Mouse (Mus musculus) urinary bladder, adult 2 months (tissue): ENCODE measurements around the gene Rtcb. TPM values are rescaled to one million over a fixed set of nuclear protein-coding genes. Genes with fewer than 3 reads are reported as not detected.

Source experiments
- DNase-seq: peaks from one replicate; pipeline ENCODE4 v3.0.0; 2022; ENCODE audit warnings: low spot score
- polyA plus RNA-seq: library from polyadenylated mRNA; depleted of rRNA; stranded (reverse); fragments of >200 nt; gene quantifications from 2 replicates; pipeline ENCODE4 v1.2.3, GENCODE M21; 2012; rRNA removed

Gene Rtcb
- polyA plus RNA-seq, 1 experiment: 102 TPM

DNA sequence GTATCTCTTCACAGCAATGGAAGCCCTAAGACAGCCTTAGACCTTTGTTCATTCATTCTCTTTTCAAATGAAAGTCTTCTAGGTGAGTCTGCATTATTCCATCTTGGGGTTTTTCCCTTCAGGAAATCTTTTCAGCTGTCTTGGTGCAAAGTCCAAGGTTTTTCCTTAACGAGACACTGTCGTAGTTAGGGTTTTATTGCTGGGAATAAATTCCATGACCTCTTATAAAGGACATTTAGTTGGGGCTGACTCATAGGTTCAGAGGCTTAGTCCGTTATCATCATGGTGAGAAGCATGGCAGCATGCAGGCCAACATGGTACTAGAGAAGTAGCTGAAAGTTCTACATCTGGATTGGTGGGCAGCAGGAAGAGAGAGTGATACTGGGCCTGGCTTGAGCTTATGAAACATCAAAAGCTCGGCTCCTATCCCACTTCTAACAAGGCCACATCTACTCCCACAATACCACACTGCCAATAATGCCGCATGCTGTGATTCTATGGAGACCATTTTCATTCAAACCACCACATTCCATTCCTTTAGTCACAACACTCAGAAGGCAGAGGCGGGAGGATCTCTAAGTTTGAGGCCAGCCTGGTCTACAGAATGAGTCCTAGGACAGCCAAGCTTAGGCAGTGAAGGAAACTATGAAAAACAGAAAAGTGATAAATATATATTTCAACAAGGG, 21.2 kb downstream of the Rtcb start:
- DNase-seq: no peak

DNA sequence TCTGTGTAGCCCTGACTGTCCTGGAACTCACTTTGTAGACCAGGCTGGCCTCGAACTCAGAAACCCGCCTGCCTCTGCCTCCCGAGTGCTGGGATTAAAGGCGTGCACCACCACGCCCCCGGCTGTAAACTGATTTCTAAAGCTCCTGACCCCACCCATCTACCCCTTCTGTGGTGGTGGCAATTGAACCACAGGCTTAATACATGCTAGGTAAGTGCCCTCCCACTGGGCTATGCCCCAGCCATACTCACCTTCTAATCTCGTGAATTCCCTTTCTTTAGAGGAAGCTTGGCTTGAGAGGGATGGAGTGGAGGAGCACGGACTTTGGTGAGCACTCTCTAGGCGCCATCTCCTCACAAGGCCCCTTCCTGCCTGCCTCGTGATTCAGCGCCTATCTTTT, 27.7 kb downstream of the Rtcb start:
- no peak for DNase-seq

DNA sequence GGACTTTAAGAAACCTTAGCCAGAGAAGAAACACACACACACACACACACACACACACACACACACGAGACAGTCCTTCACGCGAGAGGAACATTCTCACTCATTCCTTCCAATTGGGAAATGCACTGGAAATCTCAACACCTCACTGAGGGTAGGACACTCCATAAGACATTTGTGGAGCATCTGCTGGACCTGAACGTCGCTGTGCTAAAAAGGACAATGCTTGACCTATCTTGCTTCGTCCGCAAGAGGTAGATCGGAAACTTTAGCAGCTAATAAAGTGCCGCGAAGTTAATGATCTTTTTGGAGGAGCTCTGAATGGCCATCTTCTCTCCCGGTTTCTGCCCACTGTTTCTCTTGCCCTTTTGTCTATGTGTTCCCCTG, 28.4 kb downstream of the Rtcb start:
- no peak for DNase-seq

DNA sequence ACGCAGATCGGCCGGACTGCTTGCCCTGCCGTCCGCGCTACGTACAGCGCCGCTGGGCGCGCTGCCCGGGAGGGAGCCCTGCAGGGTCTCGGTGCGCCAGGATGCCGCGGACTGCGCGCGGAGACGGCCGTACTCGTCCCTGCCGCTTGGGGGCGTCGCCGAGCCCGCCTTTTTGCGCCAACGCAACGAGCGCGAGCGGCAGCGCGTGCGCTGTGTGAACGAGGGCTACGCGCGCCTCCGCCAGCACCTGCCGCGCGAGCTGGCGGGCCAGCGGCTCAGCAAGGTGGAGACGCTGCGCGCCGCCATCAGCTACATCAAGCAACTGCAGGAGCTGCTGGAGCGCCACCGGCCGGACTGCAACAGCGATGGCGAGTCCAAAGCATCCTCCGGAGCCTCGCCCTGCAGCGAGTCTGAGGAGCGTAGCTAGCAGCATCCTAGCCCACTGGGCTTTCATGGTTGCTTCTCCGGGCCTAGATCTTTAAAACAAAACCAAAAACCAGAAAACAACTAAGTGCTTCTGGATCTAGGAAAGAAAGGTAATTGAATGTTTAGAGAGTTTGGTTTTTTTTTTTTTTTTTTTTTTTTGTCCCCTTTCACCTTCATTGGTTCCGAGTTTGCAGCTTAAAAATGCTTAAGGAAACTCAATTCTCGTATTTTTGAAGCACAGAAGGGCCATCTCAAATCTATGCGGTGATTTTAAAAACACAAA, 29.0 kb downstream of the Rtcb start:
- peak; percentile 45 for DNase-seq

DNA sequence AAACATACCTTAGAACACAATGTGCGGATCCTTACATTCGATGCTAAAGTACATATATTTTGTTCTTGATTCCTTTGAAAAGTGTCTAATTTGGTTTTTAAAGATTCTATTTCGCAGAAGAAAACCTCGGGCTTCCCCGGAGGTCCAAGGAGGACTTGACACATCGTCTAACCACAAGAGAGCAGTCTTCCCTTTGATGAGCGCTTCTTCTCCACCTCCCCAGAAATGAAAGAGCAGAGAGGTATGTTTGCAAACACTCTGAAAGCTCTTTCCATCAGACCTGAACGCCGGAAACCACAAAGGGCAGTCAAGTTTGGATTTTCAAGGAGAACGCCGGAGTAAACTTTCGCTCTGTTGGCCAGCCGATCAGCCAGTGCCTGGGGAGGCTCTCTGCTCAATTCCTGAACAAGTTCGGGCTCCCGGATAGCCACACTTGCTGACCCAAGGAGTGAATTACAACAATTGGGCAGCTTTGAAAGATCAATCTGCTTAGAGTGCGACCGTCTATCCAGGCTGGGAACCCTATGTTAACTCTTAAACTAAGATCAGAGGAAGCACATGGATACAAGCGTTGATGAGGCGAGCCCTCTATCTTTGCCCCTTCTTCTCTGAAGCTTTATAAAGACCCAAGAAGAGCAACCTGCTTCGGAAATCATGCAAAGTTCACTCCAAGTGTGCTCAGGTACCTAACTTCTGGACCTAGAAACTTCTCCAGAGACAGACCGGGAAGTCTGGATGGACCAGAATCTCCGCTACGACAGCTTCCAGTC, 29.8 kb downstream of the Rtcb start, which contains the start of gene Ascl4:
Gene Ascl4 (plus strand): TSS at position 6 of the 770 bp plus-strand sequence.
- no peak for DNase-seq

DNA sequence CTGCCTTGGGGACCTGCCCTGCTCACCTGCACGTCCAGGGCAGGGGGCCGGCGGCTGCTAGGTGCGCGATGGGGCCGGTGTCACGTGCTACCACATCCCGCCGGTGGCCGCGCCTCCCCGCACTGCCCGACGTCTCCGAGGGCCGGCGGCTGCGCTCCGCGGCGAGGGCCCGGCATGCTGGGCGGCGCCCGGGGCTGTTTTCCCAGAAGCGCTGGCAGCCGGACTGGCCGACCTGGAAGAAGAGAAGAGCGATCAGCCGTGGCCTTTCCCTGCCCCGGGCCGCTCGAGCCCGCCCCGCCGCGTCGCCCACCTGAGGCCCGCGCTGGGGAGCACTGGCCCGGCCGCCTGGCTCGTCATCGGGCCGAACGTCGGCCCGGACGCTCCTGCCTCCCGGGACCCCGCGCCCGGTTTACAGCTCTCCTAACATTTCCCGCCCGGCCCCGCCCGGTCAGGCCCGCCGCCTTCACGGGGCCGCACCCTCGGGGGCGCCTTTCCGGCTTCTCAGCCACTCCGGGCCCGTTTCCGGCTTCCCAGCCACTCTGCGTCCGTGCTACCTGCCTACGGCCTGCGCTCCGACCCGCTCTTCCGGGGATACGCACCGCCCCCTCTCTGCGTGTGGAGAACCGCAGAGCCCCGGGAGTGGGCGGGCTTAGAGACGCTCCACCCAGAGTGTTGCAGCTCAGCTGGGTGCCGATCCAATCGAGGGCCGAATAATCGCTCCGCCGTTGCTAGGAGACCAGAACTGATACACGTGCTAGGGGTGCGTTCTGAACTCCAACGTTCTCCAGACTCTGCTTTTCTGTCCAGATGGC, 40.9 kb downstream of the Rtcb start, which contains the start of gene Prdm4:
Gene Prdm4 (minus strand): TSS at position 645 of the 812 bp plus-strand sequence.
- peak; percentile 91 for DNase-seq

Other genes with a start within 250 kb of the Rtcb start
- 20.2 and 22.1 TPM in 2 replicates for gene Pwp1, start 128.3 kb downstream of the Rtcb start, polyA plus RNA-seq
- gene Prdm4, start 40.7 kb downstream of the Rtcb start, polyA plus RNA-seq: 19.4 and 21.4 TPM in 2 replicates
- 0.04 TPM in 1 of 2 replicates, not detected in the other for gene Ascl4, start 30.1 kb downstream of the Rtcb start, polyA plus RNA-seq
- gene Bpifc, start 54.1 kb upstream of the Rtcb start, polyA plus RNA-seq: 0.06 and 0.18 TPM in 2 replicates
- 29.6 and 31.4 TPM in 2 replicates for gene Fbxo7, start 64.1 kb upstream of the Rtcb start, polyA plus RNA-seq